Mouse (Mus musculus) heart, postnatal 0 days (tissue): ENCODE measurements around the gene Hddc3. TPM values are rescaled to one million over a fixed set of nuclear protein-coding genes. Genes with fewer than 3 reads are reported as not detected.

Source experiments
- ATAC-seq: fragments of 200-750 bp; cut with Nextera tagmentation; 2 replicates; pipeline ENCODE4 v1.8.0; 2017; ENCODE audit warnings: low read depth, moderate number of reproducible peaks, moderate library complexity; ENCODE audit not compliant: insufficient read depth
- DNase-seq: peaks from one replicate; pipeline ENCODE4 v3.0.0-alpha.2; 2016; ENCODE audit warnings: low spot score
- H3K27ac ChIP-seq: fragments of 300-500 bp; sonication (generic); 2 replicates; pipeline ENCODE4 v1.5.1; 2014; ENCODE audit warnings: low read depth, mild to moderate bottlenecking
- H3K27me3 ChIP-seq: fragments of 300-500 bp; sonication (generic); 2 replicates; pipeline ENCODE4 v1.6.1; 2014; ENCODE audit warnings: low read length, mixed read lengths; ENCODE audit not compliant: control insufficient read depth, insufficient read depth
- H3K36me3 ChIP-seq: fragments of 300-500 bp; sonication (generic); replicated peaks from 2 replicates; pipeline ENCODE4 v1.6.1; 2014; ENCODE audit warnings: low read length, mixed read lengths; ENCODE audit not compliant: control insufficient read depth, insufficient read depth
- H3K4me1 ChIP-seq: fragments of 300-500 bp; sonication (generic); 2 replicates; pipeline ENCODE4 v1.6.1; 2014; ENCODE audit warnings: antibody characterized with exemption; ENCODE audit not compliant: control insufficient read depth, insufficient read depth
- H3K4me2 ChIP-seq: fragments of 300-500 bp; sonication (generic); 2 replicates; pipeline ENCODE4 v1.6.1; 2014; ENCODE audit warnings: low read depth, mild to moderate bottlenecking, low read length, moderate library complexity
- H3K4me3 ChIP-seq: fragments of 300-500 bp; sonication (generic); 2 replicates; pipeline ENCODE4 v1.5.1; 2014; ENCODE audit warnings: low read depth, low read length
- H3K9ac ChIP-seq: fragments of 300-500 bp; sonication (generic); replicated peaks from 2 replicates; pipeline ENCODE4 v1.6.1; 2014; ENCODE audit warnings: low read depth, low read length, mixed read lengths
- H3K9me3 ChIP-seq: fragments of 300-500 bp; sonication (generic); replicated peaks from 2 replicates; pipeline ENCODE4 v1.6.1; 2016; ENCODE audit warnings: low read length; ENCODE audit not compliant: control insufficient read depth
- CTCF ChIP-seq: IDR thresholded peaks from 2 replicates; pipeline ENCODE4 v1.5.1; 2016; ENCODE audit warnings: antibody characterized with exemption, control low read depth, low read depth
- EP300 ChIP-seq: IDR thresholded peaks from 2 replicates; pipeline ENCODE4 v1.6.1; 2016; ENCODE audit warnings: antibody characterized with exemption, low read depth
- WGBS: fragments of 180-500 bp; shearing (Covaris S2); extraction: QIAGEN DNeasy Blood & Tissue Kit; methylation state at CpG from one replicate; pipeline ENCODE4 v1.1.7; 2014; 5-methylcytosine and 5-hydroxymethylcytosine counted together
- polyA plus RNA-seq: library from polyadenylated mRNA; unstranded; fragments of >200 nt; fragmentation: Nextera tagmentation; extraction: Ambion mirVana; gene quantifications from 2 replicates; pipeline ENCODE4 v1.2.1, GENCODE M21; 2015
- total RNA-seq: library from RNA; depleted of rRNA; stranded (reverse); fragments of >200 nt; gene quantifications from 2 replicates; pipeline ENCODE4 v1.2.3, GENCODE M21; 2014; ENCODE audit warnings: low replicate concordance

Hddc3 gene
- total and polyA plus RNA-seq, 2 experiments from 2014 or later = 14.5 to 19.8 TPM

DNA sequence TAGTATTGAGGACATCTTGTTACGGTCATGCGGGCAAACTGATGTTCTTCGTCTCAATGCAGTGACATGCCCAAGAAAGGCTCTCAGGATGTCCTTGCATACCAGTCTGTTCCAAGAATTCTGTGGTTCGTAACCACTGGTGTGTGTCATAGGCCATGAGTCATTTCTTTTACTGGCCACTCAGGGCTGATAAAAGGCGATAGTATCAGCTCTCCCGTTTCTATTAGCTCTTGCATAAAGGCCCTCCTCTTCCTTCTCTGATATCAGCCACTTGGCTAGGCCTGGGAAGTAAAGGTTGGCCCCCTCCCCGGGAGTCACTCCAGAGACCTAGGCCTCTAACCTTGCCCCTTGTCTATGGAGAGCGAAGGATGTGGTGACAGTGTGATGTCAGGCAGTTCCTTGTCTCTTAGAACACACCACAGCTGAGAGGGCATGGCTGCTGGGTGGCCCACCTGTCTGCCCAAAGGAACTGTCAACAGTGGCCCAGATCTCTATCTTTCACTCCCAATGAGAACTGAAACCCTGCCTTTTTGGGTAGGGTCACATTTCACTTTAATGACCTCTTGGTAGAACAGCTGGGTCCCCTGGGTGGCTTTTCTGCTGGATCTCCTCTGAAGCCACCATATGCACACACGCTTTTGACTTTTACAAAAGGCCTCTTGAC is 32.6 kb downstream of the Hddc3 start:
- H3K4me3 ChIP-seq = no peak overlapping the region
- peaks cover 19% of the 10 kb centered on the region for H3K36me3 ChIP-seq
- TF ChIP-seq EP300 = no peak
- no peak for TF ChIP-seq CTCF
- H3K4me1 ChIP-seq = no peaks in the 10 kb centered on the region
- no peaks in the 10 kb centered on the region for H3K27me3 ChIP-seq
- 49% methylated on average over 9 of the region's 9 CpGs for WGBS
- DNase-seq = peak; percentile 14
- no peak overlapping the region for H3K9ac ChIP-seq
- no peak for ATAC-seq
- no peak overlapping the region for H3K4me2 ChIP-seq
- H3K27ac ChIP-seq = no peak overlapping the region
- no peaks in the 10 kb centered on the region for H3K9me3 ChIP-seq

DNA sequence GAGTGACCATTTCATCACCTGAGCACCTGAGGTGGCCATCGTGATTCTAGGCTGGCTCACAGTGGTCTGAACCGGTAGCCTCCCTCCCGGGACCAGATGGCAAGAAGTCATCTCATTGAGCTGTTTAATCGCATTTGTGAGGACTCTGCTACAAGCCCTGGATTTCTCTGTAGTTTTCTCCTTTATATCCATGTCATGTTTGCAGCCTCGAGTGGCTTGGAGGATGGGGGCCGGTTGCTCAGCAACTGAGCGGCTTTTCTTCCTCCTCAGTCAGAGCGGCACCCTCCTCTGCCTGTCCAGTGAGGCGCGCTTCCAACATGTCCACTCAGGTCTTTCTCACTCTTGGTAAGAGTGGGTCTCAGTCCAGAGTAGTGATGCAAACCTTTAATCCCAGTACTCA is 33.3 kb downstream of the Hddc3 start:
- no peak overlapping the region for H3K4me3 ChIP-seq
- H3K27me3 ChIP-seq = no peaks in the 10 kb centered on the region
- 79% methylated on average over 10 of the region's 10 CpGs for WGBS
- no peak for DNase-seq
- ATAC-seq = no peak
- H3K9ac ChIP-seq = no peak overlapping the region
- no peaks in the 10 kb centered on the region for H3K9me3 ChIP-seq
- no peak overlapping the region for H3K27ac ChIP-seq
- TF ChIP-seq EP300 (no peak), CTCF (no peak)
- H3K36me3 ChIP-seq = peaks cover 23% of the 10 kb centered on the region
- H3K4me2 ChIP-seq = no peak overlapping the region
- H3K4me1 ChIP-seq = no peaks in the 10 kb centered on the region

DNA sequence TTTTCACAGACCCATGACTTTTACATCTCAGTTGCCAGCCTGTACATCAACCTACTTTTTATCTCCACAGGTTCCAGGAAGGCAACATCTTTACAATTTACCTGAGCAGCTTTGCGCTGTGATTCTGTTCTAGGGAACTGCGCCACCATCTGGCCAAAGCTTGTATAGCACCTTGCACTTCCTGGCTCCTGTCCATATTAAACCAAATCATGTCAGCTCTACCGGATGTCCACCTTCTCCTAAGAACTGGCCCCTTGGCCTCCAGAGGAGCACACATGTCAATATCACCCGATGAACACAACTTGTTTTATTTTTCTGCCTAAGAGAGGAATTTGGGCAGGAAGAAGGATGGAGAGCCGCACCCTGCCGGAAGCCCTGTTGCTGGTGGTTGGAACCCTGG is 34.6 kb downstream of the Hddc3 start:
- 25% methylated on average over 6 of the region's 6 CpGs for WGBS
- H3K27ac ChIP-seq = no peak overlapping the region
- DNase-seq = peak; percentile 53
- H3K4me1 ChIP-seq = no peaks in the 10 kb centered on the region
- H3K9ac ChIP-seq = no peak overlapping the region
- no peaks in the 10 kb centered on the region for H3K27me3 ChIP-seq
- no peak for TF ChIP-seq EP300
- TF ChIP-seq CTCF = peak; percentile 86
- no peak overlapping the region for H3K4me2 ChIP-seq
- no peaks in the 10 kb centered on the region for H3K9me3 ChIP-seq
- no peak overlapping the region for H3K4me3 ChIP-seq
- ATAC-seq = 0 out of 2 replicates have a peak, but pooled peaks have one; percentile 31
- peaks cover 30% of the 10 kb centered on the region for H3K36me3 ChIP-seq

DNA sequence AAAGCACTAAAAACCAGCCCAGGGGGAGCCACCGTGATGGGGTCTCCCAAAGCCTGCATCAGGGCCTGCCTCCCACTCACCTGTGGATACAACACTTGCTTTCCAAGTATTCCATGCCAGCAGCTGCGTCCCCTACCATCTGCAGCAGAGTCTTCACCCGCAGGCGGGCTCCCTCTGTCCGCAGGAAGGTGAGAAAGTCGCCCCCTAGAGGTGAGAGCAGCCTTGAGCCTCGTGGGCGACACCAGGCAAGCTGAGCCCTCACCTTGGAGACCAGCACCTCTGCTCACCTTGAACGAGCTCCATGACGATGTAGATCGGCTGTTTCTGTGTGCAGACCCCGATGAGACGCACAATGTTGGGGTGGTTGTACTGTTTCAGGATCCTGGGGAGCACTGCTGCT is 36.6 kb downstream of the Hddc3 start:
- Histone ChIP-seq H3K9ac (no peak overlapping the region), H3K4me2 (no peak overlapping the region), H3K4me3 (no peak overlapping the region), H3K36me3 (peaks cover 43% of the 10 kb centered on the region), H3K4me1 (no peaks in the 10 kb centered on the region), H3K9me3 (no peaks in the 10 kb centered on the region), H3K27ac (no peak overlapping the region), H3K27me3 (no peaks in the 10 kb centered on the region)
- 67% methylated on average over 13 of the region's 13 CpGs for WGBS
- DNase-seq = no peak
- no peak for ATAC-seq
- TF ChIP-seq EP300 = no peak
- peak; percentile 40 for TF ChIP-seq CTCF

DNA sequence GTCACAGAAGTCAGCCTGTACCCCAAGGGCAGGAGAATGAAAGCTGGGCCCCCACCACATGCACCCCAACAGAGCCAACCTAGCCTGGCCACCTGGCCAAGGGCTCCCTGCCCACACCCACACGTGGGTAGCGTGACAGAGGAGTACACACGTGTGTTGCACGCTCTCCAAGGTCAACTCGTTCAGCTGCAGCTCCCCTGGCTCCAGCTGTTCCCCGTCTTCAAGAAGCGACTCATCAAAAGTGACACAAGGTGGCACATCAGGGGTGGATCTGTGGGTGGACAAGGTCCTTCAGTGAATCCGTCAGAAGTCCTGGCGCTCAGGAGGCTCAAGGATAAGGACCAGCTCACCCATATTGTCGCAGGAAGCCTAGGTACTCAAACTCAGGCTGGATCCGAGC is 40.0 kb downstream of the Hddc3 start:
- DNase-seq = no peak
- 81% methylated on average over 11 of the region's 11 CpGs for WGBS
- Histone ChIP-seq H3K4me3 (no peak overlapping the region), H3K9ac (no peak overlapping the region), H3K36me3 (peaks cover 43% of the 10 kb centered on the region), H3K9me3 (no peaks in the 10 kb centered on the region), H3K4me1 (no peaks in the 10 kb centered on the region), H3K27me3 (no peaks in the 10 kb centered on the region), H3K4me2 (no peak overlapping the region), H3K27ac (no peak overlapping the region)
- ATAC-seq = no peak
- no peak for TF ChIP-seq CTCF
- no peak for TF ChIP-seq EP300
